Mouse (Mus musculus): ENCODE results near the gene Olfr502.

DNA sequence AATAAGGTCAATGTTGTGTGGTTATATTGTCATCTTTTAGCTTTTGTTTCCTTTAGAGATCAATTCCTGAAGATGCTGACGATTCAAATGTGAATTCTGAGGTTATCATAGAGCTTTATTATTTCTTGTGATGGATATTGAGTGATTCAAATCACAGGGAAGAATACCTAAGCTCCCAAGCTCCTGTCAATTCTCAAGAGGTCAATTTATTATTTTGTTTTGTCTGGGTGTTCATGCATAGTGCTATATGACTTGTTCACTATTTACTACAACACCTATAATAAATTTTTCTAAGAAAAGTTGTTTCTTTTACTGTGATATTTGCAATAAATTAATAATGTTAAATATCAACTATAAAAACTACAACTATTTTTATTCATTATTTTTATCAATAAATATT, at the start of gene Olfr502:
- TF ChIP-seq CTCF (IDR thresholded peaks at IDR 0.05; ENCODE audit: borderline replicate concordance, control insufficient read depth, extremely low read depth, insufficient read depth, low read length, poor library complexity) (no peak), POLR2A (IDR thresholded peaks at IDR 0.05; ENCODE audit: control insufficient read depth, extremely low read depth, insufficient read depth, low read length, poor library complexity) (no peak)

Data from thymus, adult 2 months (tissue).